16 mouse cellular contexts compared by ENCODE assay signal in the genomic region with DNA sequence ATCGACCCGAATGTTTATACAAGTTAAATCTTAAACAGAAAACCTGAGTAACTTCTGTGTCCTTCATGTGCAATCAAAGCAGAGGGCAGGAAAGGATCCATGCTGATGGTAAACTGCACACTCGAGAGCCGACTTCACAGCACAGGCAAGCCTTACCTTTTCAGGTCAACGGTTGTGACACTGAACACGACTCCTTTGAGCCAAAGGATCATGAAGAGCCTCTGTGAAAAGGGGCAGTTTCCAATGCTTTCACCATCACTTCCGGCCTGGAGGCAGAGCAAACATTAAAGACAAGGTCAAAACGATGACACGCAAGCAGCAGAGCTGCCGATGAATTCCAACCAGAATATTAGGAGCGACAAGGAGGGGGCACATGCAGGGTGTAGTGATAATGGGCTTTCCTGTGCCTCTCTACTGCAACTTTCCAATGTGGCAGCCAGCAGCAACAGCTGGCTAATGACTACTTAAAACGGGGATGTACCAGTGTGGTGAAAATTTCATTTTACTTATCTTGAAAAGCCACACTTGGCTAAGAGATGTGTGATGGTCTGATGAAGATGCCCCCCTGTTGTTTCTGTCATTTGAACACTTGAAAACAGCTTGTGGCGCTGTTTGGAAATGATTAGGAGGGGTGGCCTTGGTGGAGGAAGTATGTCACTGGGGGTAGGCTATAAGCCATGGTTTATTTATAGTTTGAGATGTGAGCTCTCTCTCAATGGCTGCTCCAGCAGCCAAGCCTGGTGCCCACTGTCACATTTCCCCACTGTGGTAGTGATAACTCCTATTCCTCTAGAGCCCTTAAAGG. TPM values are rescaled to one million over a fixed set of nuclear protein-coding genes. Genes with fewer than 3 reads are reported as not detected.
DNase-seq lines count a peak whose midpoint lies in the region; ATAC-seq and TF ChIP-seq lines count a peak whose summit lies in the region.
"Had no signal": no experiment of that assay in that cellular context is flagged by ENCODE, and none has a peak within 500 bp of the region (broad histone marks: within the 10 kb centered on the region; RNA-seq: fewer than 3 reads in every experiment).

No protein-coding gene starts in this region.

- H3K27ac ChIP-seq in kidney, embryonic 15.5 days = peak overlapping the region; percentile 52; the same call in 1 of the 2 replicates
- H3K27ac ChIP-seq in kidney, embryonic 14.5 days (ENCODE audit: low read depth, low read length) = no peak overlapping the region
- H3K27ac ChIP-seq in liver, embryonic 13.5 days = peak overlapping the region; percentile 83
- H3K27ac ChIP-seq: limb, embryonic 10.5 days had no signal

- TF ChIP-seq POLR2A in brain, embryonic 14.5 days (IDR thresholded peaks at IDR 0.05; ENCODE audit: borderline replicate concordance, extremely low read depth, insufficient read depth, insufficient read length, poor library complexity, severe bottlenecking) = no peak

- no peak overlapping the region for H3K4me3 ChIP-seq in kidney, embryonic 15.5 days (replicated peaks)
- no peak overlapping the region for H3K4me3 ChIP-seq in kidney, embryonic 14.5 days (ENCODE audit: low read length)
- H3K4me3 ChIP-seq in G1E (ENCODE audit: low read depth, low read length) = no peak overlapping the region; the same call in 1 of the 2 replicates
- peak overlapping the region; percentile 12; the same call in 1 of the 2 replicates for H3K4me3 ChIP-seq in liver, embryonic 13.5 days (replicated peaks)
- H3K4me3 ChIP-seq: erythroblast, embryonic 14.5 days; limb, embryonic 10.5 days had no signal

- peaks cover 29% of the 10 kb centered on the region for H3K36me3 ChIP-seq in kidney, embryonic 15.5 days
- peaks cover 19% of the 10 kb centered on the region for H3K36me3 ChIP-seq in kidney, embryonic 14.5 days (ENCODE audit: control insufficient read depth, insufficient read depth, low read length)
- H3K36me3 ChIP-seq in G1E (replicated peaks) = peaks cover 60% of the 10 kb centered on the region
- H3K36me3 ChIP-seq in liver, embryonic 13.5 days = peaks cover 52% of the 10 kb centered on the region

- H3K9ac ChIP-seq in kidney, embryonic 15.5 days = no peak overlapping the region
- H3K9ac ChIP-seq in kidney, embryonic 14.5 days (ENCODE audit: low read depth, low read length) = no peak overlapping the region
- peak overlapping the region; percentile 49 for H3K9ac ChIP-seq in liver, embryonic 13.5 days

- no peaks in the 10 kb centered on the region for H3K27me3 ChIP-seq in kidney, embryonic 15.5 days
- no peaks in the 10 kb centered on the region for H3K27me3 ChIP-seq in kidney, embryonic 14.5 days (ENCODE audit: control insufficient read depth, insufficient read depth, low read length)
- H3K27me3 ChIP-seq in G1E (ENCODE audit: insufficient read depth, low read length) = no peaks in the 10 kb centered on the region
- no peaks in the 10 kb centered on the region for H3K27me3 ChIP-seq in liver, embryonic 13.5 days
- H3K27me3 ChIP-seq: Patski had no signal

- ATAC-seq in kidney, embryonic 15.5 days (replicated peaks; ENCODE audit: low FRiP score) = no peak
- no peak for ATAC-seq in kidney, embryonic 14.5 days (ENCODE audit: low FRiP score, low TSS enrichment)
- peak; percentile 38 for ATAC-seq in G1E (ENCODE audit: extremely low read depth, insufficient number of reproducible peaks, low FRiP score, poor library complexity, severe bottlenecking)
- peak; percentile 82 for ATAC-seq in liver, embryonic 13.5 days (ENCODE audit: low read depth)
- ATAC-seq: hindbrain, embryonic 16.5 days; Patski had no signal

- H3K4me2 ChIP-seq in kidney, embryonic 15.5 days = no peak overlapping the region
- H3K4me2 ChIP-seq in kidney, embryonic 14.5 days (replicated peaks; ENCODE audit: low read depth, low read length) = no peak overlapping the region
- H3K4me2 ChIP-seq in liver, embryonic 13.5 days = peak overlapping the region; percentile 53
- H3K4me2 ChIP-seq: midbrain, embryonic 11.5 days had no signal

- DNase-seq in G1E (ENCODE audit: low spot score) = peak; percentile 37
- DNase-seq in brain, embryonic 14.5 days (ENCODE audit: low read depth) = peak; percentile 50
- DNase-seq in liver, embryonic 13.5 days = peak; percentile 40
- DNase-seq in urinary bladder, postnatal 14 days (ENCODE audit: low spot score) = no peak
- no peak for DNase-seq in cerebellum, adult 9-11 months
- no peak for DNase-seq in left cerebral cortex, postnatal 36 days (ENCODE audit: low spot score in 2 of 2)
- DNase-seq: cerebellum, postnatal 36 days; kidney, postnatal 36 days; thymus, postnatal 4 days had no signal

- peaks cover 64% of the 10 kb centered on the region for H3K4me1 ChIP-seq in kidney, embryonic 15.5 days
- peaks cover 35% of the 10 kb centered on the region for H3K4me1 ChIP-seq in kidney, embryonic 14.5 days (ENCODE audit: control insufficient read depth, insufficient read depth, low read length)
- peaks cover 81% of the 10 kb centered on the region for H3K4me1 ChIP-seq in G1E (ENCODE audit: insufficient read depth, low read depth, low read length)
- H3K4me1 ChIP-seq in liver, embryonic 13.5 days (replicated peaks) = peaks cover 74% of the 10 kb centered on the region

- no peak for TF ChIP-seq CTCF in G1E (IDR thresholded peaks at IDR 0.05; ENCODE audit: low read depth, low read length)
- no peak for TF ChIP-seq CTCF in brain, embryonic 14.5 days (IDR thresholded peaks at IDR 0.05; ENCODE audit: borderline replicate concordance, extremely low read depth, insufficient read depth, insufficient read length)

- H3K9me3 ChIP-seq in kidney, embryonic 15.5 days (replicated peaks) = no peaks in the 10 kb centered on the region
- no peaks in the 10 kb centered on the region for H3K9me3 ChIP-seq in kidney, embryonic 14.5 days (ENCODE audit: control insufficient read depth, low read length)
- H3K9me3 ChIP-seq in G1E (replicated peaks) = no peaks in the 10 kb centered on the region
- H3K9me3 ChIP-seq in liver, embryonic 13.5 days (replicated peaks) = no peaks in the 10 kb centered on the region
- H3K9me3 ChIP-seq: limb, embryonic 10.5 days had no signal

- WGBS in kidney, embryonic 15.5 days = 54% methylated on average over 13 of the region's 13 CpGs
- 67% methylated on average over 13 of the region's 13 CpGs for WGBS in kidney, embryonic 14.5 days
- WGBS in liver, embryonic 13.5 days (ENCODE audit: insufficient replicate concordance) = 30% methylated on average over 13 of the region's 13 CpGs

- intact Hi-C loops in left cerebral cortex, postnatal 36 days (cut with DNase I) = no loop called here

RNA-seq across cellular contexts. Expression of a gene that starts 33.7 kb away (rescaled TPM):
- 200 TPM in 2 replicates for polyA plus RNA-seq in kidney, embryonic 15.5 days (2015; fragmentation: Nextera tagmentation; extraction: Ambion mirVana)
- polyA plus RNA-seq in kidney, embryonic 14.5 days (2014; fragmentation: Nextera tagmentation; extraction: Ambion mirVana) = 68.5 and 132 TPM in 2 replicates
- total RNA-seq in G1E (2014; fragmentation: Nextera tagmentation) = 172 and 176 TPM in 2 replicates
- total RNA-seq in G1E (2017) = 115 and 125 TPM in 2 replicates
- 37.3 and 38.1 TPM in 2 replicates for polyA plus RNA-seq in G1E (2012)
- 61.3 and 62.3 TPM in 2 replicates for polyA plus RNA-seq in brain, embryonic 14.5 days (2012; rRNA removed)
- 109 and 131 TPM in 2 replicates for polyA plus RNA-seq in liver, embryonic 13.5 days (2015; fragmentation: Nextera tagmentation; extraction: Ambion mirVana)
- 10 to 100 TPM; 33.8 to 36.2 TPM for total RNA-seq in left cerebral cortex, postnatal 36 days (2021)

Comparison
In these comparisons a context has a peak if more than half of its experiments do, and no peak if none do; other contexts are left out.
1. ATAC-seq: peak in G1E (single experiment) and liver, embryonic 13.5 days (single experiment); none in kidney, embryonic 15.5 days (single experiment) and kidney, embryonic 14.5 days (single experiment).
2. DNase-seq: peak in G1E (single experiment), brain, embryonic 14.5 days (single experiment) and liver, embryonic 13.5 days (single experiment); none in urinary bladder, postnatal 14 days (single experiment), cerebellum, adult 9-11 months (single experiment) and left cerebral cortex, postnatal 36 days (0 of 2).